Mouse (Mus musculus): ENCODE results near the gene Slc25a45. TPM values are rescaled to one million over a fixed set of nuclear protein-coding genes. Genes with fewer than 3 reads are reported as not detected.

Slc25a45 gene
- polyA plus RNA-seq, 1 experiment from 2014 or later = 0.59 TPM

- H3K4me2 ChIP-seq (ENCODE audit: low read depth, low read length) = no peak overlapping the region
- no peak overlapping the region for H3K4me3 ChIP-seq (ENCODE audit: low read depth, low read length)
- H3K9ac ChIP-seq (replicated peaks; ENCODE audit: low read depth, low read length) = no peak overlapping the region
- H3K9me3 ChIP-seq (ENCODE audit: control insufficient read depth, low read length) = no peaks in the 10 kb centered on the region
- WGBS = 80% methylated on average over 14 of the region's 14 CpGs
- H3K36me3 ChIP-seq (ENCODE audit: control insufficient read depth, insufficient read depth, low read length) = no peaks in the 10 kb centered on the region
- no peak overlapping the region for H3K27ac ChIP-seq (ENCODE audit: low read depth, low read length)
- H3K27me3 ChIP-seq (ENCODE audit: control insufficient read depth, insufficient read depth, low read length) = no peaks in the 10 kb centered on the region
- peaks cover 5% of the 10 kb centered on the region; the same call in 1 of the 2 replicates for H3K4me1 ChIP-seq (ENCODE audit: control insufficient read depth, insufficient read depth, low read length)
- ATAC-seq (ENCODE audit: low read depth) = no peak
These were observed 38.1 kb upstream of the Slc25a45 start for GRCm38 (mm10) chr19:5839317-5840085.

GRCm38 (mm10) chr19:5840086-5840889 lies 37.3 kb upstream of the Slc25a45 start:
- Histone ChIP-seq H3K27ac (ENCODE audit: low read depth, low read length) (no peak overlapping the region), H3K4me2 (ENCODE audit: low read depth, low read length) (no peak overlapping the region), H3K36me3 (ENCODE audit: control insufficient read depth, insufficient read depth, low read length) (no peaks in the 10 kb centered on the region), H3K27me3 (ENCODE audit: control insufficient read depth, insufficient read depth, low read length) (no peaks in the 10 kb centered on the region), H3K9me3 (ENCODE audit: control insufficient read depth, low read length) (no peaks in the 10 kb centered on the region), H3K4me1 (ENCODE audit: control insufficient read depth, insufficient read depth, low read length) (peaks cover 11% of the 10 kb centered on the region), H3K9ac (replicated peaks; ENCODE audit: low read depth, low read length) (no peak overlapping the region), H3K4me3 (ENCODE audit: low read depth, low read length) (no peak overlapping the region)
- 82% methylated on average over 18 of the region's 18 CpGs for WGBS
- ATAC-seq (ENCODE audit: low read depth) = no peak

DNA sequence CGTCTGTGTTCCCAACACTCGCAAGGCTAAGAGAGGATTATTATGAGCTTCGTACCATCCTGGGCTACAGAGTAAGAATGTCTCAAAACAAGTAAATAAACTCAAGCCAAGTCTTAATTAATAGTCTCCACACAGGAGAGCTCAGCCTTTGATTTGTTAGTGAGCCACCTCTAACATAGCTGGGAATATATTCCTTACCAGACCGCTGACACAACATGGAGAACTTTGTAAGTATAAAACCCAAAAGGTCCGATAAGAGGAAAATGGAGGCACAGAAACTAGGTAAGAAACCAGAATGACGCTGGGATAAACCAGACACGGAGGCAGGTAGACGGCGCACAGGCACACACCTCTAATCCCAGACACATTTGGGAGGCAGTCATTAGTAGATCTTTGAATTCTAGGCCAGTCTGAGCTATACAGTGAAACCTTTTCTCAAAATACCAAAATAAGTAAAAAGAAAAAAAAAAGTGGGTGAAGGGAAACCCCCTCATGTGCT lies 36.7 kb upstream of the Slc25a45 start:
- no peak overlapping the region for H3K4me2 ChIP-seq (ENCODE audit: low read depth, low read length)
- no peaks in the 10 kb centered on the region for H3K27me3 ChIP-seq (ENCODE audit: control insufficient read depth, insufficient read depth, low read length)
- WGBS = 93% methylated on average over 9 of the region's 9 CpGs
- peaks cover 15% of the 10 kb centered on the region for H3K4me1 ChIP-seq (ENCODE audit: control insufficient read depth, insufficient read depth, low read length)
- no peaks in the 10 kb centered on the region for H3K9me3 ChIP-seq (ENCODE audit: control insufficient read depth, low read length)
- no peak overlapping the region for H3K9ac ChIP-seq (replicated peaks; ENCODE audit: low read depth, low read length)
- no peak for ATAC-seq (ENCODE audit: low read depth)
- no peak overlapping the region for H3K27ac ChIP-seq (ENCODE audit: low read depth, low read length)
- no peaks in the 10 kb centered on the region for H3K36me3 ChIP-seq (ENCODE audit: control insufficient read depth, insufficient read depth, low read length)
- H3K4me3 ChIP-seq (ENCODE audit: low read depth, low read length) = no peak overlapping the region

DNA sequence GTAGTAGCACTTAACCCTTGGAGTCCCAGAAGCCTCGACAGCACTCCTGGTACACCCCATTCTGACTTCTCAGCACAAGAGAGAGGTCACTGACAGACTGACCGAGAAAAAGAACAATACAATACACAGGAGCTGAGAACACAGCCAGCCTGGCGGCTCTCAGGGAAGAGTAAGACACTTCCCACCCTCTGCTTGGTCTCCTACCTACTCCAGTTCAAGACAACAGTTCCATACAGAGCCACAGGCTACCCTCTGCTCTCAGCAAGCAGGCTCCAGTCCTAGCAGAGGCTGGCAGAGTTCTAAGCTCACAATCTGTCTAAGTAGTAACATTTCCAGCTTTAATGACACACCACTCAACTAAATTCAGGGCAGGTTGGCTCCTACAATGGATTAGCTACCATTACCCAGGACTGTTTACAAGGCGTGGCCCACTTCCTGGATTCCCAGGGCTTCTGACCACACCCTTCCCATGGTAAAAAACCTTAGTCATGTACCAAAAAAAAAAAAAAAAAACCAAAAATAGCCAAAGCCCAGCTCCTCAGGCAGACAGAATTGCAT lies 36.1 kb upstream of the Slc25a45 start:
- no peaks in the 10 kb centered on the region for H3K9me3 ChIP-seq (ENCODE audit: control insufficient read depth, low read length)
- H3K4me2 ChIP-seq (ENCODE audit: low read depth, low read length) = no peak overlapping the region
- ATAC-seq (ENCODE audit: low read depth) = no peak
- no peaks in the 10 kb centered on the region for H3K36me3 ChIP-seq (ENCODE audit: control insufficient read depth, insufficient read depth, low read length)
- peaks cover 15% of the 10 kb centered on the region for H3K4me1 ChIP-seq (ENCODE audit: control insufficient read depth, insufficient read depth, low read length)
- H3K4me3 ChIP-seq (ENCODE audit: low read depth, low read length) = no peak overlapping the region
- H3K27ac ChIP-seq (ENCODE audit: low read depth, low read length) = no peak overlapping the region
- WGBS = 54% methylated on average over 4 of the region's 4 CpGs
- no peaks in the 10 kb centered on the region for H3K27me3 ChIP-seq (ENCODE audit: control insufficient read depth, insufficient read depth, low read length)
- no peak overlapping the region for H3K9ac ChIP-seq (replicated peaks; ENCODE audit: low read depth, low read length)

GRCm38 (mm10) chr19:5841999-5842784 lies 35.4 kb upstream of the Slc25a45 start:
- peaks cover 19% of the 10 kb centered on the region for H3K4me1 ChIP-seq (ENCODE audit: control insufficient read depth, insufficient read depth, low read length)
- no peak overlapping the region for H3K4me2 ChIP-seq (ENCODE audit: low read depth, low read length)
- WGBS = 43% methylated on average over 5 of the region's 5 CpGs
- peak overlapping the region; percentile 18; the same call in 1 of the 2 replicates for H3K27ac ChIP-seq (ENCODE audit: low read depth, low read length)
- no peak for ATAC-seq (ENCODE audit: low read depth)
- no peaks in the 10 kb centered on the region for H3K36me3 ChIP-seq (ENCODE audit: control insufficient read depth, insufficient read depth, low read length)
- H3K4me3 ChIP-seq (ENCODE audit: low read depth, low read length) = no peak overlapping the region
- H3K9me3 ChIP-seq (ENCODE audit: control insufficient read depth, low read length) = no peaks in the 10 kb centered on the region
- no peak overlapping the region for H3K9ac ChIP-seq (replicated peaks; ENCODE audit: low read depth, low read length)
- H3K27me3 ChIP-seq (ENCODE audit: control insufficient read depth, insufficient read depth, low read length) = no peaks in the 10 kb centered on the region

DNA sequence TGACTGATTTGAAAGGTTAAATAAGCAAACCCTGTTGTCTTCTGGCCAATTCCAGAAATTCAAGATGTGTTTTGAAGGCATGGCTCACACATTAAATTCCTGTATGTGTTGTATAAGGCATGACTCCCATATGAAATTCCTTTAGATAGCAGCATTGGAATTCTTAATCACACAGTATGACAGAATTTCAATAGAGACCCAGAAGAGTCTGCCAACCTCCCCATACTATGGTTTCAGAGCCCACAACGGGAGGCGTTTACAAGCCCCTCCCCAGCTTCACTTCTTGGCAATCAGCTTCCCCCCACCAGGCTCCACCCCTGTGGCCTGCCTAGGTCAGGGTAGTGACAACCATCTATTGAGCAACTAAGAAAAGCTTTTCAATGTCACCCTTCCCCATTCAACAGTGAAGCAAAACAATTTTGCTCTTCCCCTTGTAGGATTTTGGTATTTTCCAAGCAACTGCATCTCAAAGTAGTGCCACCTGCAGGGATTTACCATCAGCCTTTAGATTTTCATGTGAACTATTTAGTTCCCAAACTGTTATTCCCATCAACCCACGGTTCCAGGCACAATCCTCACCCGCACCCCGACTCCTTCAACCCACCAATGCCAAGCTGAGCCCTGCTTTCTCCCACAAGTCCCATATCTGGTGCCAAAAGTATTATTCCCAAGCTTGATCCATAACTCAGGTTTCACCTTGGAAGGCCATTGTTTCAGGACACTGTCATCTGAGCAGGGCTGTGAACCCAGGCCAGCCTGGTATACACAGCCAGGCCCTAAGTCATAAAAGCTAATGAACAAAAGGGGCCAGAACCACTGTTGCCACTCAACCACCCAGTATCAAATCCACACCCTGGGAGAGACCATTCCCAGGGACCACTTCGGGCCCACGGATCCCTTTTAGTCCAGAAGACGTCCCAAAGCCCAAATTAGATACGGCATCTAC lies 34.5 kb upstream of the Slc25a45 start:
- peak overlapping the region; percentile 28; the same call in 1 of the 2 replicates for H3K27ac ChIP-seq (ENCODE audit: low read depth, low read length)
- no peaks in the 10 kb centered on the region for H3K36me3 ChIP-seq (ENCODE audit: control insufficient read depth, insufficient read depth, low read length)
- WGBS = 56% methylated on average over 9 of the region's 9 CpGs
- H3K9ac ChIP-seq (replicated peaks; ENCODE audit: low read depth, low read length) = no peak overlapping the region
- peaks cover 27% of the 10 kb centered on the region for H3K4me1 ChIP-seq (ENCODE audit: control insufficient read depth, insufficient read depth, low read length)
- peak overlapping the region; percentile 18; the same call in 1 of the 2 replicates for H3K4me2 ChIP-seq (ENCODE audit: low read depth, low read length)
- no peak overlapping the region for H3K4me3 ChIP-seq (ENCODE audit: low read depth, low read length)
- no peaks in the 10 kb centered on the region for H3K27me3 ChIP-seq (ENCODE audit: control insufficient read depth, insufficient read depth, low read length)
- no peak for ATAC-seq (ENCODE audit: low read depth)
- H3K9me3 ChIP-seq (ENCODE audit: control insufficient read depth, low read length) = no peaks in the 10 kb centered on the region

DNA sequence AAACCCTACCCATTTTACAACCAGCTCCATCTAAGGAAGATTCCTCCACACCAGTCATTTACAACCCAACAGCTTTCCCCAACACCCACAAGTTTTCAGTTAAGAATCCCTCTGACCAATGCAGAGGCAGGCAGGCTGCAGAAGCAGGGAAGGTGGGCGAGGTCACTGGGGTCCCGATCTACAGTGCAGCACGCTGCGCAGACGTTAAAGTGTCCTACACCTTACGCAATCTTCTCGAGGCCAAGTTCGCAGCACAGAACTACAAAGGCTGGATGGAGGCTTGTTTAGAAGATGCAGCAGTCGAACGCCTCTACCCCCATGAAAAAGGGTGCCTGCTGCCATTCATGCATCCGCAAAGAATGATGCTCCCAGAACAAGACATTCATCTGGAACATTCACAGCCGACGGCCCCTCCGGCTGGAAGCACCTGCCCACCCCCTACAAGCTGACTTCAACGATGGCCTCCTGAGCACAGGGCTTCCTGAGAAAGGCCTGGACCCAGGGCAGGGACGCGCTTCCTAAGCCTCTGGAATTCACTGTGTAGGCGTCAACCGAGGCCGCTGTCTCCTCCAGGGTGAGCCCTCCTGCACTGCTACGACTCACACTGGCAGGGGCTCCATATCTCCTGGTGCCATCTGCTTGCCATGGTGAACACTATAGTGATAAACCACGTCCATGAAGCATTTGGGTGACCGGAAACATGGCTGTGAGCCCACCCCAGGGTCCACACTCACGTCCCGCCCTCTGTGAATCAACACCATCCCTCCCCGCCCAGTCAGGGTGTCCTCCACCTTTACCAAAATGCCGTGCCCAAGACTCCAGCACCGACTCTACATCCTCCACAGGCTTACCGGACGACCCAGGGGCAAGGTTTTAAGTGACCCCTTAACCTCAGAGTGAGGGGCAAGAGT lies 33.6 kb upstream of the Slc25a45 start:
- ATAC-seq (ENCODE audit: low read depth) = no peak
- no peaks in the 10 kb centered on the region for H3K36me3 ChIP-seq (ENCODE audit: control insufficient read depth, insufficient read depth, low read length)
- H3K4me3 ChIP-seq (ENCODE audit: low read depth, low read length) = no peak overlapping the region
- no peaks in the 10 kb centered on the region for H3K9me3 ChIP-seq (ENCODE audit: control insufficient read depth, low read length)
- peaks cover 37% of the 10 kb centered on the region for H3K4me1 ChIP-seq (ENCODE audit: control insufficient read depth, insufficient read depth, low read length)
- no peaks in the 10 kb centered on the region for H3K27me3 ChIP-seq (ENCODE audit: control insufficient read depth, insufficient read depth, low read length)
- peak overlapping the region; percentile 23; the same call in 1 of the 2 replicates for H3K27ac ChIP-seq (ENCODE audit: low read depth, low read length)
- 74% methylated on average over 30 of the region's 30 CpGs for WGBS
- no peak overlapping the region; the same call in 1 of the 2 replicates for H3K9ac ChIP-seq (replicated peaks; ENCODE audit: low read depth, low read length)
- H3K4me2 ChIP-seq (ENCODE audit: low read depth, low read length) = peak overlapping the region; percentile 23
